Mouse (Mus musculus) testis, adult 2 months (tissue): Measurements from ENCODE around the gene Hs6st1. TPM values are rescaled to one million over a fixed set of nuclear protein-coding genes. Genes with fewer than 3 reads are reported as not detected.

Experiments
- H3K27ac ChIP-seq: fragments of 200-500 bp; 2 replicates; pipeline ENCODE4 v1.5.1; 2012; ENCODE audit warnings: low read depth, low read length; ENCODE audit not compliant: control insufficient read depth, insufficient read depth
- H3K27me3 ChIP-seq: fragments of 200-500 bp; 2 replicates; pipeline ENCODE4 v1.6.1; 2012; ENCODE audit warnings: mild to moderate bottlenecking, low read length, moderate library complexity; ENCODE audit not compliant: control insufficient read depth, insufficient read depth
- H3K36me3 ChIP-seq: fragments of 200-500 bp; 2 replicates; pipeline ENCODE4 v1.6.1; 2012; ENCODE audit warnings: mild to moderate bottlenecking, low read length; ENCODE audit not compliant: control insufficient read depth, insufficient read depth
- H3K4me1 ChIP-seq: fragments of 200-500 bp; 2 replicates; pipeline ENCODE4 v1.6.1; 2012; ENCODE audit warnings: low read length; ENCODE audit not compliant: control insufficient read depth, insufficient read depth
- H3K4me3 ChIP-seq: fragments of 200-500 bp; 2 replicates; pipeline ENCODE4 v1.5.1; 2012; ENCODE audit warnings: low read depth, mild to moderate bottlenecking, low read length, moderate library complexity, mixed read lengths; ENCODE audit not compliant: control insufficient read depth
- CTCF ChIP-seq: fragments of 200-500 bp; IDR thresholded peaks from 2 replicates; pipeline ENCODE4 v1.5.1; 2012; ENCODE audit warnings: low read depth, mild to moderate bottlenecking, inconsistent platforms, low read length, moderate library complexity; ENCODE audit not compliant: control insufficient read depth, insufficient read depth, insufficient replicate concordance
- POLR2A ChIP-seq: fragments of 200-500 bp; IDR thresholded peaks from 2 replicates; pipeline ENCODE4 v1.6.1; 2012; ENCODE audit warnings: low read depth, mild to moderate bottlenecking, inconsistent platforms, low read length, moderate library complexity; ENCODE audit not compliant: control insufficient read depth
- polyA plus RNA-seq: library from polyadenylated mRNA; depleted of rRNA; stranded (reverse); fragments of >200 nt; gene quantifications from 2 replicates; pipeline ENCODE4 v1.2.3, GENCODE M21; 2012

Gene Hs6st1
- polyA plus RNA-seq, 1 experiment, result 4.9 TPM

GRCm38 (mm10) chr1:36070740-36071139, 2.5 kb downstream of the Hs6st1 start:
- no peaks in the 10 kb centered on the region for H3K27me3 ChIP-seq
- H3K4me3 ChIP-seq, result no peak overlapping the region
- no peaks in the 10 kb centered on the region for H3K36me3 ChIP-seq
- H3K27ac ChIP-seq, result no peak overlapping the region
- TF ChIP-seq POLR2A, result no peak
- no peak for TF ChIP-seq CTCF
- peaks cover 20% of the 10 kb centered on the region for H3K4me1 ChIP-seq

- peaks cover 20% of the 10 kb centered on the region for H3K4me1 ChIP-seq
- no peaks in the 10 kb centered on the region for H3K27me3 ChIP-seq
- no peak overlapping the region for H3K27ac ChIP-seq
- H3K36me3 ChIP-seq, result no peaks in the 10 kb centered on the region
- H3K4me3 ChIP-seq, result no peak overlapping the region
- no peak for TF ChIP-seq CTCF
- TF ChIP-seq POLR2A, result no peak
Measured at GRCm38 (mm10) chr1:36071176-36071575, 3.0 kb downstream of the Hs6st1 start.

GRCm38 (mm10) chr1:36071611-36072010, 3.4 kb downstream of the Hs6st1 start:
- Histone ChIP-seq H3K27me3 (no peaks in the 10 kb centered on the region), H3K4me1 (peaks cover 20% of the 10 kb centered on the region), H3K4me3 (no peak overlapping the region), H3K27ac (no peak overlapping the region), H3K36me3 (no peaks in the 10 kb centered on the region)
- TF ChIP-seq POLR2A (no peak), CTCF (no peak)

- Histone ChIP-seq H3K27ac (no peak overlapping the region), H3K27me3 (no peaks in the 10 kb centered on the region), H3K4me3 (no peak overlapping the region), H3K36me3 (no peaks in the 10 kb centered on the region), H3K4me1 (peaks cover 15% of the 10 kb centered on the region)
- TF ChIP-seq CTCF (no peak), POLR2A (no peak)
Measured at GRCm38 (mm10) chr1:36072588-36073556, 4.7 kb downstream of the Hs6st1 start.

GRCm38 (mm10) chr1:36073566-36073965, 5.4 kb downstream of the Hs6st1 start:
- Histone ChIP-seq H3K4me1 (peaks cover 12% of the 10 kb centered on the region), H3K36me3 (no peaks in the 10 kb centered on the region), H3K27ac (no peak overlapping the region), H3K27me3 (no peaks in the 10 kb centered on the region), H3K4me3 (no peak overlapping the region)
- no peak for TF ChIP-seq CTCF
- TF ChIP-seq POLR2A, result no peak

GRCm38 (mm10) chr1:36074197-36074596, 6.0 kb downstream of the Hs6st1 start:
- no peak for TF ChIP-seq CTCF
- TF ChIP-seq POLR2A, result no peak
- peaks cover 6% of the 10 kb centered on the region for H3K4me1 ChIP-seq

GRCm38 (mm10) chr1:36074968-36075367, 6.8 kb downstream of the Hs6st1 start:
- no peak overlapping the region for H3K4me3 ChIP-seq
- no peaks in the 10 kb centered on the region; the same call in 1 of the 2 replicates for H3K4me1 ChIP-seq
- TF ChIP-seq CTCF (no peak), POLR2A (no peak)
- H3K27me3 ChIP-seq, result no peaks in the 10 kb centered on the region
- no peaks in the 10 kb centered on the region for H3K36me3 ChIP-seq
- no peak overlapping the region for H3K27ac ChIP-seq

More at GRCm38 (mm10) chr1:36074197-36074596, 6.0 kb downstream of the Hs6st1 start:
- H3K4me3 ChIP-seq, result no peak overlapping the region
- no peak overlapping the region for H3K27ac ChIP-seq
- H3K36me3 ChIP-seq, result no peaks in the 10 kb centered on the region
- H3K27me3 ChIP-seq, result no peaks in the 10 kb centered on the region
